Mouse (Mus musculus) embryonic facial prominence, embryonic 13.5 days (tissue): ENCODE measurements at regions not wholly inside any gene's neighbourhood (a gene's known extent, or its start where the extent isn't known, plus 50 kb on each side); places are given as distances from the start of the nearest gene placed in this dataset.

Experiments
- ATAC-seq: fragments of 200-750 bp; cut with Nextera tagmentation; 2 replicates; pipeline ENCODE4 v1.8.0; 2017; ENCODE audit warnings: low read depth; ENCODE audit not compliant: insufficient number of reproducible peaks, insufficient read depth, low FRiP score, low TSS enrichment
- H3K27ac ChIP-seq: fragments of 300-500 bp; sonication (generic); 2 replicates; pipeline ENCODE4 v1.5.1; 2015; ENCODE audit warnings: moderate library complexity, mild to moderate bottlenecking, inconsistent platforms
- H3K27me3 ChIP-seq: fragments of 300-500 bp; sonication (generic); 2 replicates; pipeline ENCODE4 v1.6.1; 2015; ENCODE audit warnings: mild to moderate bottlenecking, inconsistent platforms
- H3K36me3 ChIP-seq: fragments of 300-500 bp; sonication (generic); 2 replicates; pipeline ENCODE4 v1.6.1; 2015; ENCODE audit warnings: mild to moderate bottlenecking, inconsistent platforms
- H3K4me1 ChIP-seq: fragments of 300-500 bp; sonication (generic); 2 replicates; pipeline ENCODE4 v1.6.1; 2015; ENCODE audit warnings: inconsistent platforms
- H3K4me2 ChIP-seq: fragments of 300-500 bp; sonication (generic); 2 replicates; pipeline ENCODE4 v1.6.1; 2015; ENCODE audit warnings: moderate library complexity, mild to moderate bottlenecking, inconsistent platforms
- H3K4me3 ChIP-seq: fragments of 300-500 bp; sonication (generic); 2 replicates; pipeline ENCODE4 v1.5.1; 2015; ENCODE audit warnings: mild to moderate bottlenecking, inconsistent platforms
- H3K9ac ChIP-seq: fragments of 300-500 bp; sonication (generic); 2 replicates; pipeline ENCODE4 v1.6.1; 2015; ENCODE audit warnings: mild to moderate bottlenecking, inconsistent platforms
- H3K9me3 ChIP-seq: fragments of 300-500 bp; sonication (generic); 2 replicates; pipeline ENCODE4 v1.6.1; 2016; ENCODE audit warnings: inconsistent platforms
- WGBS: fragments of 180-500 bp; shearing (Covaris S2); methylation state at CpG from one replicate; pipeline ENCODE4 v1.1.7; 2015; ENCODE audit warnings: mixed read lengths; 5-methylcytosine and 5-hydroxymethylcytosine counted together

DNA sequence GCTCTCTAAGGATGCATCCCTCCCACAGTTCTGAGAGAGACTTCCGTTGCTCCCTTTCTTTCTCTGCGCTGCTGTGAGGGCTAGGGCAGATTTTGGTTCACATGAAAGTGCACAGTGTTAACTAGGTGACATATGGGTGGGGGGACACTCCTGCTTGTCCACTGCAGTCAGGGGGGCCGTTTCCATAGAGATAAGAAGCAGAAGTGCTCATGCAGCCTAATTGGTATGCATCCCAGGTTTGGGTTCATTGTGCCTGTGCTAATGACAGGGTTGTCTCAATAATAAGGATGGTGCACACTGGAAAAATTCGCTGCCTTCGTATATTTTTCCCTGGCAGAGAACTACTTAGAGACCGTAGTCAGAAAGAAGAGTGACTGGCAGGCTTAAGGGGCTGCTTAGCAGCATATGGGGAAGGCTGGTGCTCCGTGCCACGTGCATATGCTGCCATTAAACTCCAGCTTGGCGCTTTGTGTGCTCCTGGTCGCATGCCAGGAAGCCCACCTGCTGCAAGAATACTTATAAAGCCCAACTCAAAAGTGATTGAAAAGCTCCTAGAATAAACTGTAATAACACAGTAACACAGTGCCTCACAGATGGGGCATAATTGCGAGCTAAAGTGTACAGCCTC, 152.1 kb upstream of the A230072I06Rik start:
- H3K9me3 ChIP-seq = no peaks in the 10 kb centered on the region
- no peak overlapping the region for H3K4me3 ChIP-seq
- no peak for ATAC-seq
- H3K27ac ChIP-seq = no peak overlapping the region
- no peaks in the 10 kb centered on the region for H3K36me3 ChIP-seq
- peaks cover 16% of the 10 kb centered on the region for H3K4me1 ChIP-seq
- no peak overlapping the region for H3K9ac ChIP-seq
- H3K27me3 ChIP-seq = peaks cover 37% of the 10 kb centered on the region
- WGBS = 46% methylated on average over 11 of the region's 11 CpGs
- H3K4me2 ChIP-seq = no peak overlapping the region

DNA sequence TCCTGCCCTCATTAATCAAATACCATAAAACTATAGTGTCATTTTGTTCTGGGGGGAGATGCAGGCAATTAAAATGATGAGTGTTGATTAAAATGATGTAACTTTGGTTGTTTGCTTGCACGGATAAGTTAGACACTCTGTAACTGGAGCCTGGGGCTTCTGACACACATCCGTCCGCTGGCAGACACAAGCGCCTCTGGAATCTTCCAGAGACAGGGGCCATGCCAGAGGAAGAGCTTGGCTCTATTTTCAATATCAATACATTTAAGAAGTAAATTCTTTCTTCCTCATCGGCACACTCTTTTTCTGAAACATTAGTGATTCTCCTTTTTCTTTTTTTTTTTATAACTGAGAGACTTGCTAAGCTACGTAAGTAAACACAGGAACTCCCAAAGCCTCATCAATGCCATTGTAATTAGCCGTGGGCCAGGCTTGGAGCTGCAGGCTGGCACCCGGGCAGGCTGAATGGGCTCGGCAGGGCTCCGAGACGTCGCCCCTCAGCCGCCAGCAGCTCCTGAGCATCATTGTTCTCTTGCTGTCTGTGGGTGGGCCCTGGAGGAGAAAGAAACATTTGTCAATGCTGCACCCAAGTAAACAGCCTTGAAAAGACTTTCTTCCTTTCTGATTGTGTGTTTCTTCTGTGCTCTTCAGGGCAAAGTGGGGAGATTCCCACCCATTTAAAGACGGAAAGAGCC, 151.4 kb upstream of the A230072I06Rik start:
- ATAC-seq = no peak
- H3K9me3 ChIP-seq = no peaks in the 10 kb centered on the region
- 11% methylated on average over 14 of the region's 14 CpGs for WGBS

DNA sequence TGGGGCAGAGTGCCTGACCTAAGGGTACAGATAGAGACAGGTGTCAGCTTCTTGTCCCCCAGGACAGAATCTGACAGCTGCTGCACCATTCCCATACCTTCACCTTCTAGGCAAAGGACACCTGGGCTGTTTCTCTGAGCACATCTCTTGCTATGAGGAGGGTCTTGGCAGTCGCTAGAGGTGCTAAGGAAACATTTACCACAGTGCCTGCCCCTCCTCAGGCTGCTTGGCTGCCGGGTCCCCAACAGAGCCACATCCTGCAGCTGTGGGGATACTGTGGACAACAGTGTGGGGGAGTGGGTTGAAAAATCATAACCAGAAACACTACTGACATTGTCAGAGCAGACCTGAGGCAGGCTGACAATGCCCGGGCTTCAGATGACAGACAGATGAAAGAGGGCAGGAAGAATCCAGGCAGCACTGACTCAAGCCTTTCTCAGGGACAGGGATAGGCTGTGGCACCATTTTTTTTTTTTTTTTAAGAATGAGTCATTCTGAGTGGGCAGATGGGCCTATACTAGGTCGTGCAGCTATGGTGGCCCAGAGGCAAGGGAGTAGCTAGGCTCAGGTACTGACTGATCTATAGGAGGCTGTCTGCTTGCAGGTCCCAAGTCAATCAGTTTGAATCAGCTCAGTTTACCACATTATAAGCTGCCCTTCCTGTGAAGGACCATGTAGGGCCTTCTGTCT, 150.7 kb upstream of the A230072I06Rik start:
- Histone ChIP-seq H3K27me3 (peaks cover 50% of the 10 kb centered on the region), H3K4me1 (peaks cover 16% of the 10 kb centered on the region), H3K36me3 (no peaks in the 10 kb centered on the region), H3K27ac (no peak overlapping the region), H3K4me2 (no peak overlapping the region), H3K9ac (no peak overlapping the region), H3K4me3 (no peak overlapping the region), H3K9me3 (no peaks in the 10 kb centered on the region)
- WGBS = 24% methylated on average over 4 of the region's 4 CpGs
- no peak for ATAC-seq

More for the DNA sequence above, 151.4 kb upstream of the A230072I06Rik start:
- no peak overlapping the region for H3K27ac ChIP-seq
- H3K9ac ChIP-seq = no peak overlapping the region
- no peaks in the 10 kb centered on the region for H3K36me3 ChIP-seq
- no peak overlapping the region for H3K4me3 ChIP-seq
- H3K27me3 ChIP-seq = peaks cover 43% of the 10 kb centered on the region
- peaks cover 16% of the 10 kb centered on the region for H3K4me1 ChIP-seq
- no peak overlapping the region; the same call in 1 of the 2 replicates for H3K4me2 ChIP-seq

DNA sequence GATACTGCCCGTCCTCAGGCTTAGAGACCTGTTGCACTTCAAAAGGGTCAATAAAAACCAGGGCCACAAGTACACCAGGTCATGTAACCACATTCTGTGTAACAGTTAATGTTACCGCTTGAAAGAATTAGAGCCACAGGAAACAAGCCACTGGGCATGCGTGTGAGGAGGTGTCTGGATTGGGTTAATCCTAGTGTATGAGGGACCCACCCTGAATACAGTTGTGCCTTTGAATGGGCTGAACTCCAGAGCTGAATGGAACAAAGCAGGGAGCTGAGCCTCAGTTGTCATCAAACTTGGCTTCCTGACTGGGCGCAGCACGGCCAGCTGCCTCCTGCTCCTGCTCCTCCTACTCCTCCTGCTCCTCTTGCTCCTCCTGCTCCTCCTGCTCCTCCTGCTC, 148.0 kb upstream of the A230072I06Rik start:
- no peak overlapping the region for H3K9ac ChIP-seq
- no peak for ATAC-seq
- H3K27ac ChIP-seq = no peak overlapping the region
- peaks cover 19% of the 10 kb centered on the region for H3K4me1 ChIP-seq
- no peak overlapping the region for H3K4me3 ChIP-seq
- no peaks in the 10 kb centered on the region for H3K9me3 ChIP-seq
- no peaks in the 10 kb centered on the region for H3K36me3 ChIP-seq
- peaks cover 65% of the 10 kb centered on the region for H3K27me3 ChIP-seq
- 48% methylated on average over 5 of the region's 5 CpGs for WGBS
- no peak overlapping the region for H3K4me2 ChIP-seq

DNA sequence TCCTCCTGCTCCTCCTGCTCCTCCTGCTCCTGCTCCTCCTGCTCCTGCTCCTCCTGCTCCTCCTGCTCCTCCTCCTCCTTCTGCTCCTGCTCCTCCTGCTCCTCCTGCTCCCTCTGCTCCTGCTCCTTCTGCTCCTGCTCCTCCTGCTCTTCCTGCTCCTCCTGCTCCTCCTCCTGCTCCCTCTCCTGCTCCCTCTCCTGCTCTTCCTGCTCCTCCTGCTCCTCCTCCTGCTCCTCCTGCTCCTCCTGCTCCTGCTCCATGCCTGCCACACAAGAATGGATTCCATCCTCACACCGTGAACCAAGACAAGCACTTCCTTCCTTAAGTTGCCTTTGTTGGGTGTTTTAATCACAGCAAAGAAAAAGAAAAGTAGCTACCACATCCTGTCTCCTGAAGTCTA, 144.4 kb upstream of the A230072I06Rik start:
- 69% methylated on average over 1 of the region's 1 CpGs for WGBS
- H3K9me3 ChIP-seq = no peaks in the 10 kb centered on the region

DNA sequence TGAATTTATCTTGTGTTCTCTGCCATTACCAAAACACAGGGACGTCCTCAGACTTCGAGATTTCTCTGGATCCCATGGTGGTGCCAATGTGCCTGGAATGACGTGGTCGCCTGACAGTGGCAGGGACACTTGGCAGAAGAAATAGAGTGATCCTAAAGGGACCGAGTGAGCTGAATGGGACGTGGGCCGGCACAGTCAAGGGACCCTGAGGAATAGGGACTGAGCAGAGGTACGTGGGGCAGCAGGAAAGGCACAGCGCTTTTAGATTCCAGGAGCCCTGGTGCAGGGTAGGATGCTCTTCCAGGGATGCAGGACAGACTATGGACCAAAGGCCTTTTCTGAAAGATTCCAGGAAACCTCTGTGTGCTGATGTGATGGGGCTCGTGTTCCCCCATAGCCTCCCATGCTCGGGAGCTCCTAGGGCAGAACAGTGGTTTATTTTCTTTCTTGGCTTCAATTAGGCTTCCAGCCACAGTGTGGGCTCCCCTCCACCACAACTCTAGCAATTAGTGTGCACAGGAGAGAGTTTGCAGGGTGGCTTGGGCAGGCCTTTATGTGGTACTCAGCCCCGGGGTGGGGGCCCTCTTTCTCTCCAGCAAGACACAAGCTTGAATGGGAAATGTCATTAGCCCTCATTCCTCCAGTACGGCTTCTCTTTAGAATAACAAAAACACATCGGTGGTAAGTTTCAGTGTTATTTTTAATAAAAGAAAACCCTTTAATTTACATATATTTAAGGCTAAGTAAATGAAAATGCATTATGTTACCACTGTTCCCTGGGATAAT, 143.0 kb upstream of the A230072I06Rik start:
- Histone ChIP-seq H3K4me1 (peaks cover 24% of the 10 kb centered on the region), H3K9ac (no peak overlapping the region), H3K36me3 (no peaks in the 10 kb centered on the region), H3K4me2 (no peak overlapping the region), H3K27ac (no peak overlapping the region), H3K9me3 (no peaks in the 10 kb centered on the region), H3K4me3 (no peak overlapping the region), H3K27me3 (peaks cover 53% of the 10 kb centered on the region)
- ATAC-seq = no peak
- WGBS = 61% methylated on average over 14 of the region's 14 CpGs

More for the DNA sequence above, 144.4 kb upstream of the A230072I06Rik start:
- Histone ChIP-seq H3K36me3 (no peaks in the 10 kb centered on the region), H3K9ac (no peak overlapping the region), H3K4me2 (no peak overlapping the region), H3K27ac (no peak overlapping the region), H3K4me3 (no peak overlapping the region), H3K27me3 (peaks cover 54% of the 10 kb centered on the region), H3K4me1 (peaks cover 22% of the 10 kb centered on the region)
- ATAC-seq = no peak

DNA sequence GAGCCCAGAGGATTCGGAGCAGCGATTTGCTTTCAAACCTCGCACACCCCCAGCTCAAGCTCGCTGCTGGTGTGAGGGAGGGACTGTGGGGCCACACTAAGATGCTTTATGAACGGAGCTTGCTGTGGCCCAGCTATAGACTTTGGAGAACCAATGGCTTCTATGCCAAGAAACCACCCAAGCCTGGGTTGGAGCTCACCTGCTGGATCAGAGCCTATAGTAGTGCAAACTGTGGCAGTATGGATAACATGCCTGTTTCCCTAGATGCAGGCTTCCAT, 142.5 kb upstream of the A230072I06Rik start:
- Histone ChIP-seq H3K27ac (no peak overlapping the region), H3K4me1 (peaks cover 24% of the 10 kb centered on the region), H3K4me2 (no peak overlapping the region), H3K36me3 (no peaks in the 10 kb centered on the region), H3K4me3 (no peak overlapping the region), H3K9ac (no peak overlapping the region), H3K9me3 (no peaks in the 10 kb centered on the region), H3K27me3 (peaks cover 54% of the 10 kb centered on the region)
- WGBS = 61% methylated on average over 5 of the region's 5 CpGs
- ATAC-seq = no peak

DNA sequence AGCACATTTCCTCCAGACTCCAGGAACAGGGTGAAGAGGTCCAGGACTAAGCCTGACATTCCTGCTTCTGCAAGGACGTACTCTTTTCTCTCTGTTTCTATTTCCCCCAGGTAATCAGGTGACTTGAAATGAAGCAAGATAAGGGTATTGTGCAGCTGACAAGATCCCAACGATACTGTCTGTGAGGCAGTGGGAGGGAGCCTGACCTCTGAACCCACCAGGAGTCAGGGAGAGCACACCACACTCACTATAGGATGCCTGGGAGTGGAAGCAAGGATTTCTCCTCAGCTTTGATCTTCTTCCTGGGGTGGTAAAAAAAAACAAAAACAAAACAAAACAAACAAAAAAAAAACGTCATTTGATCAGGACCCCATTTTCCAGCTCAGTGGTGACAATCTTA, 141.1 kb upstream of the A230072I06Rik start:
- WGBS = 20% methylated on average over 3 of the region's 3 CpGs
- Histone ChIP-seq H3K36me3 (no peaks in the 10 kb centered on the region), H3K4me1 (peaks cover 24% of the 10 kb centered on the region), H3K9me3 (no peaks in the 10 kb centered on the region), H3K27me3 (peaks cover 45% of the 10 kb centered on the region), H3K4me2 (no peak overlapping the region), H3K9ac (no peak overlapping the region), H3K27ac (no peak overlapping the region), H3K4me3 (no peak overlapping the region)
- ATAC-seq = no peak

DNA sequence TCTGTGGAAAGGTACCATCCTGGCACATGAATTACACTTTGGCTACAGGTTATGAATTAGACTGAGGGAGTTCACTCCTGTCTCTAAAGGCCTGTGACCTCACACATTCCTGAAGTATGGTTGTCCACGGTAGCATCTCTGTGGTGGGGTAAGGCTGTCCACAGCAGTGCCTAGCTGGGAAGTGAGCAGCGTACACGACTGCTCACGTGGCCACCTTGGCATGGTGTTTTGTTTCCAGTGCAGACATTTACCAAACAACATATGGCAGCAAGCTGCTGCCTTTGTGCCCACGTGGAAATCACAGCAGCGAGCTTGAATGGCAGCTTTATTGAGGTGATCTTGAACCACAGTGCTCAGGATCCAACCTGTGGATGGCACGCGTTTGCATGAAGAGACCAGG, 140.7 kb upstream of the A230072I06Rik start:
- H3K9ac ChIP-seq = no peak overlapping the region
- H3K9me3 ChIP-seq = no peaks in the 10 kb centered on the region
- no peak overlapping the region for H3K27ac ChIP-seq
- H3K4me3 ChIP-seq = no peak overlapping the region
- no peak for ATAC-seq
- 53% methylated on average over 8 of the region's 8 CpGs for WGBS
- H3K4me2 ChIP-seq = no peak overlapping the region
- H3K36me3 ChIP-seq = no peaks in the 10 kb centered on the region
- H3K4me1 ChIP-seq = peaks cover 24% of the 10 kb centered on the region
- H3K27me3 ChIP-seq = peaks cover 41% of the 10 kb centered on the region

DNA sequence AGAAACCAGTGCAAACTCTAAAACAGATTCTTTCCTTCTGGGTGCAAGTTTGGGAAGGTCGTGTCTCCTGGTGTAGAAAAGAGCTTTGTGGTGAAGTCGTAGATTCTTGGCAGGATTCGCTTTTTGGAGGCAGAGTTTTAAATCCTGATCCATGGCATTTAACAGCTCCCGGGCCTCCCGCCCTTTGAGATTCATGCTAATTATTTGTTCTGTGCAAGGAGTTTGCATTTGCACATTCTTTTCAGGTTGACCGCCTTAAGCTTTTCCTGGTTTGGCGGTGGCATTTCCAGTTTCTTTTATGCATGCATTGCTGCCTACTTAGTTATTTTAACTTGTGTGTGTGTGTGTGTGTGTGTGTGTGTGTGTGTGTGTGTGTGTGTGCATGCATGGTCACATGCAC, 126.9 kb upstream of the A230072I06Rik start:
- H3K4me1 ChIP-seq = no peaks in the 10 kb centered on the region
- WGBS = 49% methylated on average over 7 of the region's 7 CpGs
- no peak overlapping the region for H3K9ac ChIP-seq
- no peak overlapping the region for H3K27ac ChIP-seq
- H3K9me3 ChIP-seq = no peaks in the 10 kb centered on the region
- no peak for ATAC-seq
- peaks cover 14% of the 10 kb centered on the region for H3K27me3 ChIP-seq
- no peak overlapping the region for H3K4me3 ChIP-seq
- H3K4me2 ChIP-seq = no peak overlapping the region
- no peaks in the 10 kb centered on the region for H3K36me3 ChIP-seq

DNA sequence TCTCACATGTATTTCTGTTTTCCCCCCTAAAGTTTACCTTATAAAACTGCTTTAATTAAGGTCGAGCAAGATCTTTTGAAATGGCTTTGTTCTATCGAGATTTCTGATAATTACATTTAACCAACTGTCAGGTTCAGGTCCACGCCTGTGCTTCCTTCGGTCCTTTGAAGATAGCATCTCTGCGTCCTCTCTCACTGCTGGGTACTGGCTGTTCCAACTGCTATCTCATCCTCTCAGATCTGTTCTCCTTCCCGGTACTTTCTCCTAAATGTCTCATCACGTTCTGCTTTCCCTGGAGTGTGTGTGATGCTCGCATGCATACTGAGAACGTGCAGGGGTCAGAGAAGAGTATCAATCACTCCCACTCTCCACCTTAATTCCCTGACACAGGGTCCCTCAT, 125.8 kb upstream of the A230072I06Rik start:
- no peak overlapping the region for H3K4me2 ChIP-seq
- peaks cover 14% of the 10 kb centered on the region for H3K27me3 ChIP-seq
- no peak for ATAC-seq
- H3K4me3 ChIP-seq = no peak overlapping the region
- H3K27ac ChIP-seq = no peak overlapping the region
- no peaks in the 10 kb centered on the region for H3K4me1 ChIP-seq
- H3K9ac ChIP-seq = no peak overlapping the region
- H3K36me3 ChIP-seq = no peaks in the 10 kb centered on the region
- WGBS = 65% methylated on average over 9 of the region's 9 CpGs
- no peaks in the 10 kb centered on the region for H3K9me3 ChIP-seq
